Mouse (Mus musculus): ENCODE data around the gene Gm9833.

Gene Gm9833

GRCm38 (mm10) chr3:10121956-10122739, 34.2 kb downstream of the Gm9833 start:
- DNase-seq (ENCODE audit: low read depth, low spot score), result no peak

- DNase-seq (ENCODE audit: low read depth, low spot score), result no peak
Measured at GRCm38 (mm10) chr3:10123615-10124014, 35.7 kb downstream of the Gm9833 start.

GRCm38 (mm10) chr3:10124071-10124470, 36.2 kb downstream of the Gm9833 start:
- DNase-seq (ENCODE audit: low read depth, low spot score), result no peak

GRCm38 (mm10) chr3:10125301-10125700, 37.4 kb downstream of the Gm9833 start:
- no peak for DNase-seq (ENCODE audit: low read depth, low spot score)

DNA sequence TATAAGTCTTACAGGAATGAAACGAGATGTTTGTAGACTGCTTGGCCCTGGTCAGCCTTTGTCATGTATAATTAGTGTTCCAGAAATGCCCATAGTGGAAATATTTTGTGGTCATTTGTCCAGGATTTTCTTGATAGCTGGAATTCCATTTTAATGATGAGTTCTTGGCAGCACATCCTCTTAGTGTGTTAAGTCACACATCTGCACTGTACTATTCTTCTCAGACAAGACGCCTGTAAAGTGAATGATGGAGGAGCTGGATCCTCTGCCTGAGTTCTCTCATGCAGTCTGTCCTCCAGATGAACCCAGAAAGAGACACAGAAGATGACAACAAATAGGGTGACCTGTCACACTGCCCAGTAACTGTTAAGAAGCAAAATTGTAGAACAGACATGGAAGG, 38.1 kb downstream of the Gm9833 start:
- no peak for DNase-seq (ENCODE audit: low read depth, low spot score)

GRCm38 (mm10) chr3:10126502-10126901, 38.6 kb downstream of the Gm9833 start:
- DNase-seq (ENCODE audit: low read depth, low spot score), result no peak

- no peak for DNase-seq (ENCODE audit: low read depth, low spot score)
Measured at GRCm38 (mm10) chr3:10126952-10127351, 39.0 kb downstream of the Gm9833 start.

DNA sequence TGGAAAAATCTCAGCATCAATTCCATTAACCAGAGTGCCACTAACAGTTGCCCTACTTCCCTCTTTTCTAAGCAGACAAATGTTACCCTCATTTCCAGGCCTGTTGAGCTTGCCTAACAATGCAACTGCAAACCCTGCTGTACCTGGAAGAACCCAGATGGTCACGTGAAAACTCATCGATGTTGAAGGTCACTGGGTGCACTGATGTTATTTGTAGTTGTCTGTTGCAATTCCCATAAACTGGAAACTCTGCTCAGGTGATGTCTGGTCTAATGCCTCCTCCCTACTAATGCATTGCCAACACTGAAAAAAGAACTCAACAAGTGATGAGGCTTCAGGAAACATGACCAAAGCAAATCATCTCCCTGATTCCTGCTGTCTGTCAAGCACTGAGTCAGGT, 39.6 kb downstream of the Gm9833 start:
- no peak for DNase-seq (ENCODE audit: low read depth, low spot score)

All from ZHBTc4 (cell line).